Mouse (Mus musculus): Measurements from ENCODE around the gene Obsl1. TPM values are rescaled to one million over a fixed set of nuclear protein-coding genes. Genes with fewer than 3 reads are reported as not detected.

The Obsl1 gene
- polyA plus RNA-seq, 1 experiment = 57.6 TPM

- TF ChIP-seq POLR2A (IDR thresholded peaks at IDR 0.05; ENCODE audit: borderline replicate concordance, extremely low read depth, insufficient read depth, insufficient read length, poor library complexity, severe bottlenecking) = no peak
- TF ChIP-seq CTCF (IDR thresholded peaks at IDR 0.05; ENCODE audit: borderline replicate concordance, extremely low read depth, insufficient read depth, insufficient read length) = no peak
- DNase-seq (ENCODE audit: low read depth) = no peak
Observed at GRCm38 (mm10) chr1:75448937-75449336, 57.3 kb downstream of the Obsl1 start.

DNA sequence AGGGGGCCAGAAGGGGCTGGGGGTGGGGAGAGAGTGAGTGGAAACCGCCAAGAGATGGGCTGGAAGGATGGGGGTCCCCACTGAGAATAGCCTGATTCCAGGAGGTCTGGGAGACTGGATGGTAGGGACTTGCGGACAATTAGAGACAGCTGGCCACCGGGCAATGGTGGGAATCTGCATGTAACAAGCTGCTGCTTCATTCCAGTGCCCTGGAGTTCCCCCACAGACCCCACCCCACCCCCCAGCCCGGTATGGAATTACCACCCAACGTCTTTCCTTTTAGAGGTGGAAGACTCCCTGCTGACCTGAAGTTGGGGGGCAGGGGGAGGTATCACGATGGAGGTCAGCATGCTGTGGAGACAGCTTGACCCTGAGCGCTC is 58.2 kb downstream of the Obsl1 start:
- no peak for DNase-seq (ENCODE audit: low read depth)

GRCm38 (mm10) chr1:75447265-75448051 is 58.8 kb downstream of the Obsl1 start:
- DNase-seq (ENCODE audit: low read depth) = peak; percentile 83
- TF ChIP-seq CTCF (IDR thresholded peaks at IDR 0.05; ENCODE audit: borderline replicate concordance, extremely low read depth, insufficient read depth, insufficient read length) (no peak), POLR2A (IDR thresholded peaks at IDR 0.05; ENCODE audit: borderline replicate concordance, extremely low read depth, insufficient read depth, insufficient read length, poor library complexity, severe bottlenecking) (no peak)

More for the DNA sequence above, 58.2 kb downstream of the Obsl1 start:
- no peak for TF ChIP-seq CTCF (IDR thresholded peaks at IDR 0.05; ENCODE audit: borderline replicate concordance, extremely low read depth, insufficient read depth, insufficient read length)
- TF ChIP-seq POLR2A (IDR thresholded peaks at IDR 0.05; ENCODE audit: borderline replicate concordance, extremely low read depth, insufficient read depth, insufficient read length, poor library complexity, severe bottlenecking) = no peak

- peak; percentile 64 for DNase-seq (ENCODE audit: low read depth)
Observed at GRCm38 (mm10) chr1:75446656-75447055, 59.6 kb downstream of the Obsl1 start.

DNA sequence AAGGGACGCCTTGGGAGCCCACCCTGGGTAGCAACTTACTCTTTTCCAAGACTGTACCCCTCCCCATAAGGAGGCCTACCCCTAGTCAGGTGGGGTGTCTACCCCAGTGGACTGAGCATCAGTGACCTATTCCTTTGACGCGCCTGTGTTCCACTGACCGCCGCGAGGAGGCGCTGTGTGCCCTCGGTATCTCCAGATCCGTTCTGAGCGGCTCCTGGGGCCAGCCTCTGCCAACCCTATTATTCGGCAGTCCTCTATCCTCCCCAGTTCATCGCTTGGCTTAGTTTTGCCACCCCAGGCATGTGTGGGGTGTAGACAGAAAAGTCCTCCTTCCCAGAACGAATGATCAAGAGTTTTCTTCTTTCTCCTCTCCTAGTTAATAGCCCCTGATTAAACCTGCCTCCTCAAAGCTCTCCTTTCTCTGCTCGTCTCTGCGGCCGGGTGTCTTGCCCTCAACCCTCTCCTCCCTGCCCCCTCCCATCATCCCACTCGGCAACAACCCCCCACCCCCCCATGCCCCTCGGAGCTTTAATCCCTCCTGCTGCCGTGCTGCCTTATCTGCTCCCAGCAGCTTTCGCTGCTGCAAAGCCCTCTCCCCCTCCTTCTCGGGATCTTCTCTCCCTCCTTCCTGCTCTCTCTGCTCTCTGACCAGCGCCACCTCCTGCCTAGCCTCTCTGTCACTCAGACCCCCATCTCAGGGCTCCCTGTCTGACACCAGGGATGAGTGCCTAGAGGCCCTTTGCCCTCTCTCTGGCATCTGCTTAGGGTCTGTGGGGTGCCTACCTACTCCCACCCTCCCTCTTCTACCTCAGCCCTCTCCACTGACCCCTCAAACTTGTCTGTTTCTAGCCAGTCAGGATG is 60.3 kb downstream of the Obsl1 start:
- TF ChIP-seq POLR2A (IDR thresholded peaks at IDR 0.05; ENCODE audit: borderline replicate concordance, extremely low read depth, insufficient read depth, insufficient read length, poor library complexity, severe bottlenecking) = no peak
- peak; percentile 95 for TF ChIP-seq CTCF (IDR thresholded peaks at IDR 0.05; ENCODE audit: borderline replicate concordance, extremely low read depth, insufficient read depth, insufficient read length)
- peak; percentile 78 for DNase-seq (ENCODE audit: low read depth)

More at GRCm38 (mm10) chr1:75446656-75447055, 59.6 kb downstream of the Obsl1 start:
- TF ChIP-seq POLR2A (IDR thresholded peaks at IDR 0.05; ENCODE audit: borderline replicate concordance, extremely low read depth, insufficient read depth, insufficient read length, poor library complexity, severe bottlenecking) (no peak), CTCF (IDR thresholded peaks at IDR 0.05; ENCODE audit: borderline replicate concordance, extremely low read depth, insufficient read depth, insufficient read length) (no peak)

DNA sequence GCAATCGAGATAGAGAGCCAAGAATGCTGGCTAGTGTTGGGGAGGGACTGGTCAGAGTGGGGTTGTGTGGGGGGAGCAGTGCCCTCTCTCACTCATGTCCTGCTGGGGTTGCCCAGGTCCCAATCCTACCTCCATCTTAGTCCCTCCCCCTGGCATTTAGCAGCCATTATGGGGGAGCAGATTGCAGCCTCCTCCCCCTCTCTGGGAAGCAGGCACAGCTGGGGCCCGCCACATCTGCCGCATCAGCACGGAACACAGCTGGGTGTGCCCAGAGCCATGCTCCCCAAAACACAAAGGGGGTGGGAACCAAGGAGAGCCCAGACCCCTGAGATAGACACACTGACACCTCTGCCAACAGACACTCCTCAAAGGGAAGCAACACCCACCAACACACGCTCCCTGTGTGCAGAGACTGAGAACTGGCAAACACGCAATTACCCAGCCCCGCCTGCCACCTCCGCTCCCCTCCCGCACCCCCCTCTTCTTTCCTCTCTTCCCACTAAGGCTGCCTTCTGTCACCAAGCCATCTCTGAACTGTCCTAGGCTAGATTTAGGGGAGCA is 61.0 kb downstream of the Obsl1 start:
- peak; percentile 71 for DNase-seq (ENCODE audit: low read depth)
- TF ChIP-seq CTCF (IDR thresholded peaks at IDR 0.05; ENCODE audit: borderline replicate concordance, extremely low read depth, insufficient read depth, insufficient read length) (no peak), POLR2A (IDR thresholded peaks at IDR 0.05; ENCODE audit: borderline replicate concordance, extremely low read depth, insufficient read depth, insufficient read length, poor library complexity, severe bottlenecking) (no peak)

DNA sequence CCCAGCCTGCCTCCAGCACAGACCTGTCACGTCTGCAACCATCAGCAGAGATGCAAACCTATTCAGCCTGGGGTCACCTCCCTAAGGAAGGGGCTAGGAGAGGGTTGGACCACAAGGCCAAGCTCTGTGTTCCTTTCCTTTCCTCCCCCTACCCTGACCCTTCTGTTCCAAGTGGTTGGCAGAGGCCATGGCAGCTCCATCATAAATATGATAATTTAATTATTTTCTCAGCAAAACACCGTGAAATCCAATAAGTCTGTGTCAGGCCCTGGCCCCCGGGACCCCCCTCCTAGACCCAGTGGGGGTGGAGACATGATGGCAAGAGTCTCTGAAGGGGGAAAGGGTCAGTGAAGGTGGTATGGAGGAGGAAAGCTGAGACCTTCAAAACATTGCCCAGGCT is 62.0 kb downstream of the Obsl1 start:
- DNase-seq (ENCODE audit: low read depth) = no peak

DNA sequence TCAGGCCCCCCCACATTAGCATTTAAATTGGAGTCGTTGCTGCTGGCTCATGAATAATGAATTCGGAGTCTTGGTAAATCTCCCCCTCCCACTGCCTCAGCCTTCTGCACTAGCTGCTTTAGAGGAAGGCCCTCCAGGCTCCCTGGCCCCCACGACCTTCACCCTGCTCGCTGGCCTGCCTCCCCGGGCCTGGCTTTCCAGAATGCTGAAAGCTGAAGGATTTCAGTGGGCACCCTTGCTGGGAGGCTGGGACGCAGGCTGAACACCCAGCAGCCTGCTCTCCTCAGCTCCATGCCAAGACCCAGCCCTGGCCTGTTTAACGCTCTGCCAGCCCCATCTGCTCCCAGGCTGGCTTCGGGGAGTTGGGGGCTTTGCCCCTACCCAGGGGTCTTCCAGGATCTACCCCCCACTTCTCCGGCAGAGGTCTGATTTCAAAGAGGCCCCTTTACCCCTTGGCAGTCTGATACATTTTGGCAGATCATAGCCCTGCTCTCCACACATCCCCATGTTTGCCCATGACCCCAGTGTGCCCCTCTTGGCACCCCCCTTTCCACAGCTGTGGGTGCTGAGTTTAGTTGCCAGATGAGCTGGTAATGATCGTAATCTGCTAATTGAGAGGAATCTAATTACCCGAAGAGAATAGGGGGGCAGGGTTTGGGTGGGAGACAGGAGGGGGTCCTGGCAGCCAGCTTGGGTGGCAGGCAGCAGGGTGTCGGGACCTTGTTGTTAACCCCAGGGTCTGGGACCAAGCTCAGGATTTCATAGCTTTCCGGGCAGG is 62.8 kb downstream of the Obsl1 start:
- DNase-seq (ENCODE audit: low read depth) = peak; percentile 82
- TF ChIP-seq POLR2A (IDR thresholded peaks at IDR 0.05; ENCODE audit: borderline replicate concordance, extremely low read depth, insufficient read depth, insufficient read length, poor library complexity, severe bottlenecking) = no peak
- TF ChIP-seq CTCF (IDR thresholded peaks at IDR 0.05; ENCODE audit: borderline replicate concordance, extremely low read depth, insufficient read depth, insufficient read length) = no peak

More for the DNA sequence above, 62.0 kb downstream of the Obsl1 start:
- TF ChIP-seq CTCF (IDR thresholded peaks at IDR 0.05; ENCODE audit: borderline replicate concordance, extremely low read depth, insufficient read depth, insufficient read length) (no peak), POLR2A (IDR thresholded peaks at IDR 0.05; ENCODE audit: borderline replicate concordance, extremely low read depth, insufficient read depth, insufficient read length, poor library complexity, severe bottlenecking) (no peak)

- TF ChIP-seq POLR2A (IDR thresholded peaks at IDR 0.05; ENCODE audit: borderline replicate concordance, extremely low read depth, insufficient read depth, insufficient read length, poor library complexity, severe bottlenecking) (no peak), CTCF (IDR thresholded peaks at IDR 0.05; ENCODE audit: borderline replicate concordance, extremely low read depth, insufficient read depth, insufficient read length) (no peak)
- peak; percentile 53 for DNase-seq (ENCODE audit: low read depth)
Observed at GRCm38 (mm10) chr1:75442811-75443210, 63.4 kb downstream of the Obsl1 start.

- DNase-seq (ENCODE audit: low read depth) = no peak
- no peak for TF ChIP-seq CTCF (IDR thresholded peaks at IDR 0.05; ENCODE audit: borderline replicate concordance, extremely low read depth, insufficient read depth, insufficient read length)
- TF ChIP-seq POLR2A (IDR thresholded peaks at IDR 0.05; ENCODE audit: borderline replicate concordance, extremely low read depth, insufficient read depth, insufficient read length, poor library complexity, severe bottlenecking) = no peak
Observed at GRCm38 (mm10) chr1:75442171-75442570, 64.1 kb downstream of the Obsl1 start.
